Mouse (Mus musculus) c-Kit-positive CD71-positive TER-119-negative erythroid progenitor cells, embryonic 14.5 days (primary cell): ENCODE measurements around the gene Dimt1.
A peak's percentile ranks its signal among the peaks of the same experiment; 100 is the strongest.
"Not testable (repeated sequence)": the region's sequence is repeated elsewhere in the genome, so short reads cannot be mapped to it uniquely, and the experiment has no call there.

Experiments
- DNase-seq: peaks from one replicate; pipeline ENCODE4 v3.0.0-alpha.2; 2013; ENCODE audit warnings: low read depth

Gene Dimt1

GRCm38 (mm10) chr13:106961496-106961895 lies 14.6 kb downstream of the Dimt1 start:
- DNase-seq, result no peak

DNA sequence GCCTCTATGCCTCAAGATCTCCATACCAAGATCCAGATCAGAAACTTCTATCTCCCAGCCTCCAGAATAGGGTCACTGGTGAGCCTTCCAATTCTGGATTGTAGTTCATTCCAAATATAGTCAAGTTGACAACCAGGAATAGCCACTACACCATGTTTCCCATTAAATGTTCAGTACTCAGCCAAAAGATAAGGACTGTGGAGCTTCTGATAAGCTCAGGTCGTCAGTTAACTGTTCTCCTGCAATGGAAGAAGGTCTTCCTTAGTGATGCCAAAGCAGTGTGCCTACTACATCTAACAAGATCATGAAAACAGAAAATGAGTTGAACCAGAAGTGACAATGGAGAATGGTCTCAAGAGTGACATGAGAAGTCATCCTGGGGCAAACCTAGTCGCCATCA lies 50.0 kb downstream of the Dimt1 start:
- DNase-seq, result no peak

- DNase-seq, result not testable (repeated sequence)
Observed at GRCm38 (mm10) chr13:106997557-106997956, 50.6 kb downstream of the Dimt1 start.

DNA sequence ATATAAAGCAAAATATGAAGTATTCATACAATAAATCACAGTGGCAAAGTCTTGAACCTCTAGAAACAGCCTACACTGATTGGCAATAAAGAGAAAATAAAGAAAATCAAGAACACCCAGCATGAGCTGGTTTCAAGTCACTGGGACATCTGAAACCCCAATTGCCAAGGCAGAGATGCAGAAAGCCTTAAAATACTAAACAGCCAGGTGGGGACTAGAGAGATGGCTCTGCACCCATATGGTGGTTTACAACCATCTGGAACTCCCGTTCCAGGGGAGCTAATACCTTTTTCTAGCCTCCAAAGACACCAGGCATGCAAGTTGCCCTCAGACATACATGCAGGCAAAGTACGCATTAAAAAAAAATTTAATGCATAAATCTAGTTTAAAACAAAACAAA lies 51.1 kb downstream of the Dimt1 start:
- no peak for DNase-seq

- DNase-seq, result peak; percentile 60
Observed at GRCm38 (mm10) chr13:106998671-106999070, 51.7 kb downstream of the Dimt1 start.

GRCm38 (mm10) chr13:107003211-107003610 lies 56.3 kb downstream of the Dimt1 start:
- DNase-seq, result no peak

- DNase-seq, result no peak
Observed at GRCm38 (mm10) chr13:107008174-107008573, 61.2 kb downstream of the Dimt1 start.
